Mouse (Mus musculus): Measurements from ENCODE around the gene Nxpe3.

Gene Nxpe3

DNA sequence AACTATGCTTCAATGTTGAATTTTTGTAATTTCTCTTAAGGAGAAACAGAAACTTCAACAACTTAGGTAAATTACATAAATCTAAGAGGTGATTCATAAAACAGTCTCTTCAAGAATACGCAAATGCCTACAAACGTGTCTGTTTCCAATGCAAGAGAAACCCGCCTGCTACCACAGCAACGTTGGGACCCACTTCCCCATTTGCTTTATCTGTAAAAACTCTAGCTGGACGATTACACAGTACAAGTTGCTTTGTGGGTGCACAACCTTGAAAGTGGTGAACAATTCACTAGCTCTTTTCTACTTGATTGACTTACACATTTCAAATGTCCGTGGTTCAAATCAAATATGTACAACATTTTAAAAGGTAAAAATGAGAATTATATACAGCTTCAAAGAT lies 83.3 kb downstream of the Nxpe3 start:
- intact Hi-C loops (cut with DNase I), result no loop called here

DNA sequence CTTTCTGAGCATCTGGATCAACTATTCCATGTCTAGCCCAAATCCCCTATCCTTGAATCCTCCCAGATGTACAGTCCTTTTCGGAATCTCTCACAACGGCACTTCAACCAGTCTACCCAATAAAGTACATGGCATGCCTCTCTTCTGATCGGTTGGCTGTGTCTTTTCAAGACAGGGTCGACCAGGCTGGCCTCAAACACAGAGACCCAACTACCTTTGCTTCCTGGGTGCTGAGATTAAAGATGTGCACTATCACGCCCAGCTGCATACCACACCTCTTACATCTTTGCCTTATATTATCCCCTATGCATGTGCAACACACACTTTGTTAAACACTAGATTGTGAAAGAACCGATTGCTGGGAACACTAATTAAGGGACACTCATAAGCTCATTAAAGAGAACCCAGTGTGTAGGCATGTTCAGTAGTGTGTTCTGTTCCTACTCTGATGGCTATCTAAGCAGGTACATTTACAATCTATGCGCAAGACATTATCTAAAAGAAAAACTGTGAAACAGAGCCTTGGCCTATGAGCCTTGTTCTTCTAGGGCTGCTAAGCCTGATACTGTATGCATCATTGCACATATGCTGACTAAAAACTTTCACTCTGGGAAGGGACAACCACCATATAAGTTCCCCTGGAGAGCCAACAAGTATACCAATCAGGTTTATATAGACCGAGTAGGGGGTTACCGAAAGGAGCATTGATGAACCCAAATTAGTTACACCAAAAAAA lies 85.1 kb downstream of the Nxpe3 start:
- intact Hi-C loops (cut with DNase I), result no loop called here

- intact Hi-C loops (cut with DNase I), result no loop called here
These were observed 85.7 kb downstream of the Nxpe3 start for GRCm38 (mm10) chr16:55809345-55809744.

- intact Hi-C loops (cut with DNase I), result no loop called here
These were observed 87.6 kb downstream of the Nxpe3 start for GRCm38 (mm10) chr16:55807505-55807932.

- intact Hi-C loops (cut with DNase I), result no loop called here
These were observed 90.3 kb downstream of the Nxpe3 start for GRCm38 (mm10) chr16:55804799-55805198.

- intact Hi-C loops (cut with DNase I), result no loop called here
These were observed 93.5 kb downstream of the Nxpe3 start for GRCm38 (mm10) chr16:55801629-55802028.

GRCm38 (mm10) chr16:55798845-55799244 lies 96.2 kb downstream of the Nxpe3 start:
- intact Hi-C loops (cut with DNase I), result no loop called here

DNA sequence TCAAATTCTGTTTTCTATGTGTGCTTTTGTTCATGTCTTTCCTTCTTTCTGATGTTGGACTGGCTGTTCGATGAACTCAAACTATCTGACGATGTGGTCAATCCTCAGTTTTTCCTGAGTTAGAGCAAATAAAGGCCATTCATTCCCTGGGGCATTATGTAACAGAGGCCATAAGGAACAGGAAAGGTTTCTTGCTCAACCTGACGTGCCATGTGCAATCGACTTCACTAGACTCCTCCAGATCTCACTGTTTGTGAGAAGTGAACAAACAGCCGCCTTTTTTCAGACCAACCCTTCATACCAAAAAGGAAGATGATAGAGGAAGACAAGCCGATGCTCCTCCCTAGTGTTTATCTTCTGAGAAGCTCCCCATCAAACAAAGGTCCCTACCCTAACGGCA lies 104.8 kb downstream of the Nxpe3 start:
- intact Hi-C loops (cut with DNase I), result no loop called here
